Mouse (Mus musculus) pancreas, adult 10 weeks (tissue): ENCODE results near the gene Tuba3a. TPM values are rescaled to one million over a fixed set of nuclear protein-coding genes. Genes with fewer than 3 reads are reported as not detected.

Experiments
- polyA plus RNA-seq: library from polyadenylated mRNA; stranded (reverse); fragments of 350-450 nt; fragmentation: Illumina TruSeq; extraction: RNeasy Lipid Tissue Mini Kit (QIAGEN cat#74804); gene quantifications from one replicate; pipeline ENCODE4 v1.2.3, GENCODE M21; 2015; ENCODE audit warnings: low read depth, low replicate concordance; ENCODE audit not compliant: insufficient read depth

Tuba3a gene
- polyA plus RNA-seq = not detected

DNA sequence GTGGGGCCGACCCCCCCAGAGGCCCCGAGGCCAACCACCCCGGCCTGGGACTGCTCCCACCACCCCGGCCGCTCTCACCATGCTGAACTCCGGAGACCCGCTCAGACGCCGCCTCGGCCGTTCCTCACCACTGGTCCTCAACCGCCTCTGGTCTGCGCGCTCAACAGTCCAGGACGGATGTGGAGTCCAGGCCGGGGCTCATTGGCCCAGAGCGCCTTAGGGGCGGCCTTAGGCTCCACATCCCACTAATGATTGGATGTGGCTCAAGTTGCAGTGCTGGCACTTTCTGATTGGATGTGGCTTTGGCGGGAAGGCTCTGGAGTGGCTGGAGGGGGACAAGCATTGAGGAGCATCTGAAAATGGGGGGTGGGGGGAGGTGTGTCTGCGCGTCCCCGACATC, at the start of gene Tuba3a:
Gene Tuba3a (minus strand): TSS at position 153 of the 400 bp plus-strand sequence.

DNA sequence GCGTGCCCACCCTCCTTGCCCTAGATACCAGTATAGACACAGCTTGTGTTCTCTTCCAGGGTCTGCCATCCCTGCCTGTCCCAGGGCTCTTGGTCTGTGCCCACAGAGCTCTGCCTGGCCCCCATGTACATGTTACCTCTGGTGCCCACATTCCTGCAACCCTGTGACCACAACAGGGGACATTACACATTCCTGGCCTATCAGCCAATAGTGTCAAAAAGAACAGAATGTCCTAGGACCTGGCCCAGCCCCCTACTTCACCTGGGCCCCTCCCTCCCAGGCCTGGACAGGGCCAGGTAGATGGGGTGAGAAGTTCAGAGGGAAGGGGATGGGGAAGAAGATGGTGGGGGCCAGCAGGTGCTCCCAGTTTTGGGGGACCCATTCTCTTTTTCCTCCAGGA, 34.5 kb upstream of the Tuba3a start, which contains the start of gene Scnn1a:
Gene Scnn1a (plus strand): TSS at position 337 of the 400 bp plus-strand sequence.

DNA sequence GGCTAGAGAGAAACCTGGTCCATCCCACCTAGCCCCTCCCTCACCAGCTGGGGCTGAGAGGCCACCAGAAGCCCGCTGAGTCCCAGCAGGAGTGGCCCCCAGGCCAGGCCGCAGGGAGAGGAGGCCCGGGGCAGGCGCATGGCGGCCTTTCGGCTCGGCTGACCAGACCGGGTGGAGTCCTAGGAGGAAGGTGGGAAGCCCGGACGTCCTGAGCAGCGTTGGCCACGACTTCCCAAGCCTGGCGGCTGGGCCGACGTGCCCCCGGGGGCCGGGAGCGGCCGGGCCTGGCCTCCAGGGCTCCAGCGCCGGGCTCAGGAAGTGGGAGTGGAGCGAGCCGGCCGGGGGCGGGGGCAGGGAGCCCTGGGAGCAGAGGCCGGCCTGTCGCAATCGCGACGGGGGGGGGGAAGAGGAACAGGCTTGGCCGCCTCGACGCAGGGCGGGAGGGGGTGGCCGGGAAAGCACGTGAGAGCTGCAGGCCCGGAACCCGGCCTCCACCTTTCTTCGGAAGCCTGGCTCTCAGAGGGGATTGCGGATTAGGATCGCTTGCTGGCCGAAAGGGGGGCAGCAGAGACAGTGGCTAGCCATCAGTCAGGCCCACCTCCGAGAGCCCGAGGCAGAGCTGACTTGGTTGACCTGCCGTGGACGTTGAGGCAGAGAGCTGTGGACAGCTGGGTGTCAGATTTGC, 27.8 kb upstream of the Tuba3a start, which contains the start of gene Ltbr:
Gene Ltbr (minus strand): TSS at position 340 of the 685 bp plus-strand sequence.

DNA sequence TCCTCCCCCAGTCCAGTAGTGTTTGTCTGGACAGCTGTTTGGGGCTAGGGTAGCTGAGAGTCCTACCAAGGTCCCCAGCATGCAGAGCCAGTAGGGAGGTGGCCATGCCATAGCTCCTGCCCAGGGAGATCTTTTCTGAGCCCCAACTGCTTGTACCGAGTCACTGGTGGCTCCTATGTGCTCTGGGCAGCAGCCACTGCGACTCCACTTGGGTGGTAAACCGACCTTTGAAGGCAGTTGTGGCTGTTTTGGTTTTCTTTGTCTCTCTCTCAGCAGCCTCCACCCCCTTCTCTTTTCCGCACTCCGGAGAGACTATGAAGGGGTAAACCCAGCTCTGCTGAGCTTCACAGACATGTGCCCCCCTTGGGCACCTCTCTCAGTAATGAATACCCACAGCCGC, 49.1 kb downstream of the Tuba3a start, which contains the start of gene Cd27:
Gene Cd27 (minus strand): TSS at position 229 of the 400 bp plus-strand sequence.

DNA sequence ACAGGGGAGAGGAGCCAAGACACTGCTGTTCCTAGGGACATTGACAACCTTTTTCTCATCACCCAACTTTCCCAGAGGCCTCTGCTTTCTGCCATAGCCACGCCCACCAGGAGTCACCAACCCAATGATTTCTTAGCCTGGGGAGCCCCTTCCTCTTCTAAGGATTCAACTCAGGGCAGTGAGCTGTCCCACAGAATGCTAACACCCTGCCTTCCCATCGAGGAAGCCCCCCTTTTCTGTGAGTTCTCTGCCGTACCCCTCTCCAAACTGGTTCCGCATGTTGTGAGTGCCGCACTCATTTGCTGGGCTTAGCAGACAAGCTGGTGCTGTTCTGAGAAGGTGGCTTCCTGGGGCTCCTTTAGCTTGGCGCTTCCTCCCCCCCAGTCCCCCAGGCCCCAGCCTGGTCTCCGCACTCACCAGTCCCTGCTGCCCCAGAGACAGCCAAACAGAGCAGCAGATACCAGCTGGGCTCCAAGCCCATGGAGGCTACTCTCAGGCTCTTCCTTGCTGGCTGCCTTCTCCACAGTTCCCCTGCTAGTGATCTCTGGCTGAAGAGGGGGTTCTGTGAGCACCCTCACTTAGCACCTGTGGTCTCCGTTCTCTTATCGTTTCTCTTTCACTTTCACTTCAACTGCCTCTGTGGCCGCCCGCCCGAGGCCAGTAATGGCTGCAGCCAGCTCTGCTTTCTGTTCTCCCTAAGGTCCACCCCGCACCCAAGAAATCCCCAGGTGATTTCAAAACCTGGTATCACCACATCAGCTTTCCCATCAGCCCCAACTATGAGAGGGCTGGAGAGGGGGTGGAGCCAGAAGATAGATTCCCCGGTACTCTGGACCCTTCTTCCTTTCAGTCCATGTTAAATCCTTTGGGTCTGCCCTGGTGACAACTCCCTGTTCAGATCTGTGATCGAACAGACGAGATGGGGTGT, 54.5 kb downstream of the Tuba3a start, which contains the start of gene Tapbpl:
Gene Tapbpl (minus strand): TSS at position 744 of the 928 bp plus-strand sequence.

Other genes starting within 250 kb of the Tuba3a start
- 15.3 TPM for gene Ing4, start 246.3 kb downstream of the Tuba3a start, polyA plus RNA-seq
- gene Acrbp, start 236.4 kb downstream of the Tuba3a start, polyA plus RNA-seq = 13.7 TPM
- gene Lpar5, start 218.1 kb downstream of the Tuba3a start, polyA plus RNA-seq = not detected
- 21.1 TPM for gene Chd4, start 190.1 kb downstream of the Tuba3a start, polyA plus RNA-seq
- 5.7 TPM for gene Nop2, start 154.1 kb downstream of the Tuba3a start, polyA plus RNA-seq
- 7.2 TPM for gene Iffo1, start 140.8 kb downstream of the Tuba3a start, polyA plus RNA-seq
- 116 TPM for gene Gapdh, start 119.6 kb downstream of the Tuba3a start, polyA plus RNA-seq
- 11.3 TPM for gene Ncapd2, start 94.3 kb downstream of the Tuba3a start, polyA plus RNA-seq
- gene Mrpl51, start 94.2 kb downstream of the Tuba3a start, polyA plus RNA-seq = 27.0 TPM
- gene Vamp1, start 70.5 kb downstream of the Tuba3a start, polyA plus RNA-seq = 4.9 TPM
- 4.7 TPM for gene Tapbpl, start 54.2 kb downstream of the Tuba3a start, polyA plus RNA-seq
- gene Cd27, start 49.0 kb downstream of the Tuba3a start, polyA plus RNA-seq = not detected
- 16.2 TPM for gene Ltbr, start 27.8 kb upstream of the Tuba3a start, polyA plus RNA-seq
- 1.4 TPM for gene Scnn1a, start 34.6 kb upstream of the Tuba3a start, polyA plus RNA-seq
- gene Tnfrsf1a, start 63.3 kb upstream of the Tuba3a start, polyA plus RNA-seq = 32.5 TPM
- gene Plekhg6, start 94.8 kb upstream of the Tuba3a start, polyA plus RNA-seq = not detected
- gene Cd9, start 208.7 kb upstream of the Tuba3a start, polyA plus RNA-seq = 45.9 TPM